Mouse (Mus musculus) brown adipose tissue, adult 24 weeks (tissue): ENCODE results near the gene Mthfd1l. TPM values are rescaled to one million over a fixed set of nuclear protein-coding genes. Genes with fewer than 3 reads are reported as not detected.
"Not testable (repeated sequence)": the region's sequence is repeated elsewhere in the genome, so short reads cannot be mapped to it uniquely, and the experiment has no call there.

Source experiments
- H3K27ac ChIP-seq: fragments of 200-500 bp; replicated peaks from 2 replicates; pipeline ENCODE4 v1.5.1; 2012; ENCODE audit warnings: low read depth, mild to moderate bottlenecking, low read length
- H3K4me1 ChIP-seq: fragments of 200-500 bp; 2 replicates; pipeline ENCODE4 v1.6.1; 2012; ENCODE audit warnings: low read length, mixed read lengths; ENCODE audit not compliant: control insufficient read depth, insufficient read depth, insufficient read length
- H3K4me3 ChIP-seq: fragments of 200-500 bp; 2 replicates; pipeline ENCODE4 v1.5.1; 2012; ENCODE audit warnings: low read depth, mild to moderate bottlenecking, low read length, moderate library complexity; ENCODE audit not compliant: insufficient read depth
- polyA plus RNA-seq: library from polyadenylated mRNA; stranded (reverse); fragments of >200 nt; gene quantifications from 2 replicates; pipeline ENCODE4 v1.2.4, GENCODE M21; 2012; ENCODE audit not compliant: missing spikeins, insufficient read depth, insufficient read length

Mthfd1l gene
- polyA plus RNA-seq, 1 experiment, result not detected

- Histone ChIP-seq H3K4me3 (no peak overlapping the region), H3K4me1 (no peaks in the 10 kb centered on the region), H3K27ac (no peak overlapping the region)
These were observed 127.1 kb downstream of the Mthfd1l start for GRCm38 (mm10) chr10:4100007-4100406.

- Histone ChIP-seq H3K4me3 (no peak overlapping the region), H3K27ac (peak overlapping the region; percentile 94), H3K4me1 (peaks cover 17% of the 10 kb centered on the region; the same call in 1 of the 2 replicates)
These were observed 133.0 kb downstream of the Mthfd1l start for GRCm38 (mm10) chr10:4105676-4106528.

- Histone ChIP-seq H3K4me1 (peaks cover 32% of the 10 kb centered on the region; the same call in 1 of the 2 replicates), H3K27ac (peak overlapping the region; percentile 92), H3K4me3 (no peak overlapping the region)
These were observed 134.9 kb downstream of the Mthfd1l start for GRCm38 (mm10) chr10:4107661-4108338.

- no peak overlapping the region for H3K4me3 ChIP-seq
- peaks cover 37% of the 10 kb centered on the region; the same call in 1 of the 2 replicates for H3K4me1 ChIP-seq
- H3K27ac ChIP-seq, result peak overlapping the region; percentile 92
These were observed 135.5 kb downstream of the Mthfd1l start for GRCm38 (mm10) chr10:4108462-4108861.

GRCm38 (mm10) chr10:4111095-4111794, 138.3 kb downstream of the Mthfd1l start:
- Histone ChIP-seq H3K4me3 (no peak overlapping the region), H3K4me1 (peaks cover 31% of the 10 kb centered on the region; the same call in 1 of the 2 replicates), H3K27ac (peak overlapping the region; percentile 99)

- Histone ChIP-seq H3K4me1 (peaks cover 25% of the 10 kb centered on the region; the same call in 1 of the 2 replicates), H3K4me3 (no peak overlapping the region), H3K27ac (peak overlapping the region; percentile 99)
These were observed 138.8 kb downstream of the Mthfd1l start for GRCm38 (mm10) chr10:4111795-4112139.

GRCm38 (mm10) chr10:4112611-4113327, 139.9 kb downstream of the Mthfd1l start:
- H3K4me3 ChIP-seq, result no peak overlapping the region
- H3K27ac ChIP-seq, result peak overlapping the region; percentile 99
- H3K4me1 ChIP-seq, result peaks cover 25% of the 10 kb centered on the region; the same call in 1 of the 2 replicates

- Histone ChIP-seq H3K4me1 (peaks cover 22% of the 10 kb centered on the region; the same call in 1 of the 2 replicates), H3K4me3 (no peak overlapping the region), H3K27ac (peak overlapping the region; percentile 57)
These were observed 140.4 kb downstream of the Mthfd1l start for GRCm38 (mm10) chr10:4113328-4113658.

- peaks cover 19% of the 10 kb centered on the region for H3K4me1 ChIP-seq
- no peak overlapping the region for H3K27ac ChIP-seq
- no peak overlapping the region for H3K4me3 ChIP-seq
These were observed 143.7 kb downstream of the Mthfd1l start for GRCm38 (mm10) chr10:4116653-4117052.

- peaks cover 15% of the 10 kb centered on the region for H3K4me1 ChIP-seq
- no peak overlapping the region for H3K27ac ChIP-seq
- no peak overlapping the region for H3K4me3 ChIP-seq
These were observed 144.2 kb downstream of the Mthfd1l start for GRCm38 (mm10) chr10:4117091-4117490.

- no peak overlapping the region for H3K4me3 ChIP-seq
- H3K4me1 ChIP-seq, result peaks cover 11% of the 10 kb centered on the region
- no peak overlapping the region for H3K27ac ChIP-seq
These were observed 146.4 kb downstream of the Mthfd1l start for GRCm38 (mm10) chr10:4119287-4119686.

GRCm38 (mm10) chr10:4120708-4121107, 147.8 kb downstream of the Mthfd1l start:
- peak overlapping the region; percentile 83 for H3K27ac ChIP-seq
- no peak overlapping the region for H3K4me3 ChIP-seq
- H3K4me1 ChIP-seq, result peaks cover 11% of the 10 kb centered on the region

GRCm38 (mm10) chr10:4121197-4121596, 148.3 kb downstream of the Mthfd1l start:
- no peak overlapping the region for H3K4me3 ChIP-seq
- H3K27ac ChIP-seq, result peak overlapping the region; percentile 83
- peaks cover 11% of the 10 kb centered on the region for H3K4me1 ChIP-seq

- Histone ChIP-seq H3K4me1 (peaks cover 12% of the 10 kb centered on the region), H3K27ac (0 out of 2 replicates have a peak overlapping the region, but pooled peaks have one; percentile 19)
- H3K4me3 ChIP-seq, result not testable (repeated sequence)
These were observed 150.5 kb downstream of the Mthfd1l start for GRCm38 (mm10) chr10:4123280-4123945.
